Mouse (Mus musculus): Measurements from ENCODE around the gene Dpep2nb. TPM values are rescaled to one million over a fixed set of nuclear protein-coding genes. Genes with fewer than 3 reads are reported as not detected.

Dpep2nb gene
- polyA plus RNA-seq (2014; fragmentation: Nextera tagmentation; extraction: Ambion mirVana) = not detected in 2 replicates

GRCm38 (mm10) chr8:106005875-106006274, at the start of gene Dpep2nb:
Dpep2nb (minus strand) TSS chr8:106005975.
- H3K27ac ChIP-seq (replicated peaks; ENCODE audit: low read depth, low read length) = no peak within 1 kb of the TSS
- no peak within 1 kb of the TSS for H3K9ac ChIP-seq (ENCODE audit: low read length)
- no peak for ATAC-seq (ENCODE audit: insufficient number of reproducible peaks, low FRiP score, low TSS enrichment, low read depth)
- H3K4me1 ChIP-seq (ENCODE audit: control insufficient read depth, insufficient read depth, low read length) = peaks cover 4% of the 10 kb centered on the region; the same call in 1 of the 2 replicates
- H3K27me3 ChIP-seq (ENCODE audit: control insufficient read depth, insufficient read depth, low read length) = no peaks in the 10 kb centered on the region
- 81% methylated on average over 4 of the region's 4 CpGs for WGBS
- DNase-seq (ENCODE audit: low spot score) = no peak
- H3K4me2 ChIP-seq (ENCODE audit: low read depth, severe bottlenecking) = no peak within 1 kb of the TSS
- no peak within 1 kb of the TSS for H3K4me3 ChIP-seq (ENCODE audit: low read depth, low read length)
- H3K9me3 ChIP-seq (ENCODE audit: control insufficient read depth, low read length) = no peaks in the 10 kb centered on the region
- H3K36me3 ChIP-seq (ENCODE audit: control insufficient read depth, insufficient read depth, low read length) = peaks cover 7% of the 10 kb centered on the region; the same call in 1 of the 2 replicates

- Histone ChIP-seq H3K27me3 (ENCODE audit: control insufficient read depth, insufficient read depth, low read length) (no peaks in the 10 kb centered on the region), H3K4me1 (ENCODE audit: control insufficient read depth, insufficient read depth, low read length) (peaks cover 7% of the 10 kb centered on the region; the same call in 1 of the 2 replicates), H3K9ac (ENCODE audit: low read length) (no peak overlapping the region), H3K36me3 (ENCODE audit: control insufficient read depth, insufficient read depth, low read length) (peaks cover 2% of the 10 kb centered on the region), H3K9me3 (ENCODE audit: control insufficient read depth, low read length) (no peaks in the 10 kb centered on the region), H3K4me3 (ENCODE audit: low read depth, low read length) (no peak overlapping the region), H3K4me2 (ENCODE audit: low read depth, severe bottlenecking) (no peak overlapping the region), H3K27ac (replicated peaks; ENCODE audit: low read depth, low read length) (no peak overlapping the region)
- WGBS = 71% methylated on average over 3 of the region's 3 CpGs
- ATAC-seq (ENCODE audit: insufficient number of reproducible peaks, low FRiP score, low TSS enrichment, low read depth) (no peak), DNase-seq (ENCODE audit: low spot score) (no peak)
Measured at GRCm38 (mm10) chr8:106055038-106055437, 49.3 kb upstream of the Dpep2nb start.

GRCm38 (mm10) chr8:106054190-106054811, 48.5 kb upstream of the Dpep2nb start:
- Histone ChIP-seq H3K9me3 (ENCODE audit: control insufficient read depth, low read length) (no peaks in the 10 kb centered on the region), H3K4me2 (ENCODE audit: low read depth, severe bottlenecking) (no peak overlapping the region), H3K4me3 (ENCODE audit: low read depth, low read length) (no peak overlapping the region), H3K9ac (ENCODE audit: low read length) (no peak overlapping the region), H3K36me3 (ENCODE audit: control insufficient read depth, insufficient read depth, low read length) (peaks cover 2% of the 10 kb centered on the region), H3K27me3 (ENCODE audit: control insufficient read depth, insufficient read depth, low read length) (no peaks in the 10 kb centered on the region), H3K4me1 (ENCODE audit: control insufficient read depth, insufficient read depth, low read length) (peaks cover 7% of the 10 kb centered on the region; the same call in 1 of the 2 replicates), H3K27ac (replicated peaks; ENCODE audit: low read depth, low read length) (no peak overlapping the region)
- DNase-seq (ENCODE audit: low spot score) = no peak
- 54% methylated on average over 6 of the region's 6 CpGs for WGBS
- no peak for ATAC-seq (ENCODE audit: insufficient number of reproducible peaks, low FRiP score, low TSS enrichment, low read depth)

GRCm38 (mm10) chr8:106052510-106053089, 46.8 kb upstream of the Dpep2nb start:
- no peaks in the 10 kb centered on the region for H3K9me3 ChIP-seq (ENCODE audit: control insufficient read depth, low read length)
- H3K4me2 ChIP-seq (ENCODE audit: low read depth, severe bottlenecking) = no peak overlapping the region
- no peak for DNase-seq (ENCODE audit: low spot score)
- no peak overlapping the region for H3K9ac ChIP-seq (ENCODE audit: low read length)
- no peaks in the 10 kb centered on the region for H3K27me3 ChIP-seq (ENCODE audit: control insufficient read depth, insufficient read depth, low read length)
- H3K27ac ChIP-seq (replicated peaks; ENCODE audit: low read depth, low read length) = no peak overlapping the region
- H3K4me1 ChIP-seq (ENCODE audit: control insufficient read depth, insufficient read depth, low read length) = no peaks in the 10 kb centered on the region
- no peak overlapping the region for H3K4me3 ChIP-seq (ENCODE audit: low read depth, low read length)
- WGBS = 92% methylated on average over 9 of the region's 9 CpGs
- ATAC-seq (ENCODE audit: insufficient number of reproducible peaks, low FRiP score, low TSS enrichment, low read depth) = no peak
- peaks cover 2% of the 10 kb centered on the region for H3K36me3 ChIP-seq (ENCODE audit: control insufficient read depth, insufficient read depth, low read length)

- Histone ChIP-seq H3K36me3 (ENCODE audit: control insufficient read depth, insufficient read depth, low read length) (peaks cover 2% of the 10 kb centered on the region), H3K9me3 (ENCODE audit: control insufficient read depth, low read length) (no peaks in the 10 kb centered on the region), H3K27ac (replicated peaks; ENCODE audit: low read depth, low read length) (no peak overlapping the region), H3K9ac (ENCODE audit: low read length) (no peak overlapping the region), H3K4me2 (ENCODE audit: low read depth, severe bottlenecking) (no peak overlapping the region), H3K4me1 (ENCODE audit: control insufficient read depth, insufficient read depth, low read length) (no peaks in the 10 kb centered on the region), H3K27me3 (ENCODE audit: control insufficient read depth, insufficient read depth, low read length) (no peaks in the 10 kb centered on the region), H3K4me3 (ENCODE audit: low read depth, low read length) (no peak overlapping the region)
- 92% methylated on average over 3 of the region's 3 CpGs for WGBS
- ATAC-seq (ENCODE audit: insufficient number of reproducible peaks, low FRiP score, low TSS enrichment, low read depth) (no peak), DNase-seq (ENCODE audit: low spot score) (no peak)
Measured at GRCm38 (mm10) chr8:106051068-106051467, 45.3 kb upstream of the Dpep2nb start.

GRCm38 (mm10) chr8:106049840-106050239, 44.1 kb upstream of the Dpep2nb start:
- H3K4me1 ChIP-seq (ENCODE audit: control insufficient read depth, insufficient read depth, low read length) = no peaks in the 10 kb centered on the region
- H3K9me3 ChIP-seq (ENCODE audit: control insufficient read depth, low read length) = no peaks in the 10 kb centered on the region
- no peak for ATAC-seq (ENCODE audit: insufficient number of reproducible peaks, low FRiP score, low TSS enrichment, low read depth)
- no peak overlapping the region for H3K27ac ChIP-seq (replicated peaks; ENCODE audit: low read depth, low read length)
- no peak overlapping the region for H3K4me2 ChIP-seq (ENCODE audit: low read depth, severe bottlenecking)
- peaks cover 2% of the 10 kb centered on the region for H3K36me3 ChIP-seq (ENCODE audit: control insufficient read depth, insufficient read depth, low read length)
- H3K27me3 ChIP-seq (ENCODE audit: control insufficient read depth, insufficient read depth, low read length) = no peaks in the 10 kb centered on the region
- H3K9ac ChIP-seq (ENCODE audit: low read length) = no peak overlapping the region
- DNase-seq (ENCODE audit: low spot score) = no peak
- WGBS = 87% methylated on average over 6 of the region's 6 CpGs
- H3K4me3 ChIP-seq (ENCODE audit: low read depth, low read length) = no peak overlapping the region

- H3K9me3 ChIP-seq (ENCODE audit: control insufficient read depth, low read length) = no peaks in the 10 kb centered on the region
- no peak for DNase-seq (ENCODE audit: low spot score)
- ATAC-seq (ENCODE audit: insufficient number of reproducible peaks, low FRiP score, low TSS enrichment, low read depth) = no peak
- H3K4me3 ChIP-seq (ENCODE audit: low read depth, low read length) = no peak overlapping the region
- H3K27me3 ChIP-seq (ENCODE audit: control insufficient read depth, insufficient read depth, low read length) = no peaks in the 10 kb centered on the region
- H3K4me1 ChIP-seq (ENCODE audit: control insufficient read depth, insufficient read depth, low read length) = no peaks in the 10 kb centered on the region
- no peak overlapping the region for H3K9ac ChIP-seq (ENCODE audit: low read length)
- H3K27ac ChIP-seq (replicated peaks; ENCODE audit: low read depth, low read length) = no peak overlapping the region
- H3K4me2 ChIP-seq (ENCODE audit: low read depth, severe bottlenecking) = no peak overlapping the region
- peaks cover 2% of the 10 kb centered on the region for H3K36me3 ChIP-seq (ENCODE audit: control insufficient read depth, insufficient read depth, low read length)
- 84% methylated on average over 5 of the region's 5 CpGs for WGBS
Measured at GRCm38 (mm10) chr8:106047854-106048630, 42.3 kb upstream of the Dpep2nb start.

- H3K36me3 ChIP-seq (ENCODE audit: control insufficient read depth, insufficient read depth, low read length) = peaks cover 2% of the 10 kb centered on the region
- no peak overlapping the region for H3K9ac ChIP-seq (ENCODE audit: low read length)
- no peak overlapping the region for H3K4me3 ChIP-seq (ENCODE audit: low read depth, low read length)
- DNase-seq (ENCODE audit: low spot score) (no peak), ATAC-seq (ENCODE audit: insufficient number of reproducible peaks, low FRiP score, low TSS enrichment, low read depth) (no peak)
- H3K4me2 ChIP-seq (ENCODE audit: low read depth, severe bottlenecking) = no peak overlapping the region
- H3K27me3 ChIP-seq (ENCODE audit: control insufficient read depth, insufficient read depth, low read length) = no peaks in the 10 kb centered on the region
- WGBS = 94% methylated on average over 11 of the region's 11 CpGs
- H3K4me1 ChIP-seq (ENCODE audit: control insufficient read depth, insufficient read depth, low read length) = no peaks in the 10 kb centered on the region
- H3K9me3 ChIP-seq (ENCODE audit: control insufficient read depth, low read length) = no peaks in the 10 kb centered on the region
- no peak overlapping the region for H3K27ac ChIP-seq (replicated peaks; ENCODE audit: low read depth, low read length)
Measured at GRCm38 (mm10) chr8:106046872-106047559, 41.2 kb upstream of the Dpep2nb start.

Data from limb, embryonic 11.5 days (tissue).